Comparison of ENCODE assay signal across 8 mouse cellular contexts in the genomic region with DNA sequence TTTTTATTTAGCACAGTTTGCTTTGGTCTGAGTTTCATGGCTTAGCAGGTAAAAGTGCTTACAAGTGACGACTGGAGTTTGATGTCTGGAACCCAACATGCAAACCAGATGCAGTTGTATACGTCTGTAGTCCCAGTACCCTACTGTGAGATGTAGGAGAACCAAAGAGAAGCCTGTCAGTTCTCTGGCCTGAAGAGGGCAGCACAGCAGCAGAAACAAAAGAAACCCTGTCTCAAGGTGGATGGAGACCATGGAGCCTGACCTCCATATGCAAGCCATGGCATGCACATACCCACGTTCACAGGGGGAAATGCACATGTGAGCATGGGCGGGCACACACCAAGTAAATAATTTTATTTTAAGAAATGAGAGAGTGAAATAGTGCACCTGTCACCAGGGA. TPM values are rescaled to one million over a fixed set of nuclear protein-coding genes. Genes with fewer than 3 reads are reported as not detected.
DNase-seq lines count a peak whose midpoint lies in the region; ATAC-seq lines count a peak whose summit lies in the region.

No protein-coding gene starts in this region.

- no peak overlapping the region for H3K9ac ChIP-seq in neural tube, embryonic 14.5 days (replicated peaks; ENCODE audit: low read depth, low read length)

- ATAC-seq in neural tube, embryonic 14.5 days (ENCODE audit: low read depth) = peak; percentile 4; the same call in 1 of the 2 replicates

- no peaks in the 10 kb centered on the region for H3K36me3 ChIP-seq in neural tube, embryonic 14.5 days (ENCODE audit: control insufficient read depth, insufficient read depth, low read length)

- intact Hi-C loops in left cerebral cortex, postnatal 10 days (cut with DNase I) = loop anchor here (5.0 to 10.0 kb wide), 2 partner anchors 55 to 247 kb away; a partner anchor contains a TSS

- DNase-seq in ovary, postnatal 14 days (ENCODE audit: low spot score) = peak; percentile 46
- DNase-seq in ovary, postnatal 10 days (ENCODE audit: low spot score) = no peak
- DNase-seq in T-cell, adult 2 months (ENCODE audit: low spot score) = peak; percentile 58
- DNase-seq in embryo, embryonic 11 days = peak; percentile 57
- peak; percentile 71 for DNase-seq in heart, postnatal 4 days
- DNase-seq in left cerebral cortex, postnatal 10 days (ENCODE audit: extremely low spot score in 1 of 2, low spot score in 2 of 2) = peak; percentile 20 to 67
- DNase-seq in yolk sac, embryonic 10.5 days (ENCODE audit: low spot score) = peak; percentile 15

- no peaks in the 10 kb centered on the region for H3K27me3 ChIP-seq in neural tube, embryonic 14.5 days (ENCODE audit: control insufficient read depth, insufficient read depth, low read length)

- no peak overlapping the region for H3K27ac ChIP-seq in neural tube, embryonic 14.5 days (ENCODE audit: low read depth, low read length)

- no peaks in the 10 kb centered on the region for H3K9me3 ChIP-seq in neural tube, embryonic 14.5 days (ENCODE audit: control insufficient read depth, low read length)

- H3K4me3 ChIP-seq in neural tube, embryonic 14.5 days (ENCODE audit: low read depth, low read length) = no peak overlapping the region

- 46% methylated on average over 4 of the region's 4 CpGs for WGBS in neural tube, embryonic 14.5 days

- no peaks in the 10 kb centered on the region for H3K4me1 ChIP-seq in neural tube, embryonic 14.5 days (ENCODE audit: control insufficient read depth, insufficient read depth, low read length)

- H3K4me2 ChIP-seq in neural tube, embryonic 14.5 days (ENCODE audit: low read depth, low read length) = no peak overlapping the region

RNA-seq across cellular contexts. Expression of a gene that starts 54.9 kb away (rescaled TPM):
- 10 to 100 TPM in 1 of 2 experiments, 1 to 10 TPM in 1; 9.3 to 10.3 TPM for total RNA-seq in heart, postnatal 4 days (2021)
- total RNA-seq in left cerebral cortex, postnatal 10 days (2021) = 1 to 10 TPM; 2.5 to 2.7 TPM
- 1.7 and 3.7 TPM in 2 replicates for polyA plus RNA-seq in neural tube, embryonic 14.5 days (2014; fragmentation: Nextera tagmentation; extraction: Ambion mirVana)
